Mouse (Mus musculus): ENCODE measurements around the gene Lrrc4. TPM values are rescaled to one million over a fixed set of nuclear protein-coding genes. Genes with fewer than 3 reads are reported as not detected.

Gene Lrrc4
- polyA plus RNA-seq, 1 experiment, result 0.72 TPM

DNA sequence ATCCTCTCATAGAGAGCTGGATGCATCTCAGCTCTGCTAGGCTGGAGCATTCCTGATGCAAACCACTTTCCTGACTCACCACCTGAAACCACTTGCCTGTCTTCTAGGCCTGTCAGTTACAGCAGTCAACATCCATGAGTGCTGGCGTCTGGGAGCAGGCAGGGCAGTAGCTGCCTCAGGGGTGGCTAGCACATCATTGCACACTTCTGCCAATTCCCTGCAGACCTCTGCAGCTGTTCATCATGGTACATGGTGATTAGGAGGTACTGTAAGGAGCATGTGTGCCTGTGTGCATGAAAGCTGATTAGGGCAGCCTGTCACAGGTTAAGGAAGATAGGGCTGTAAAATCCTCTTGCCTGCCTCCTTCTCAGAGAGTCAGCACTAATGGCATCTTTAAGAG lies 203.1 kb downstream of the Lrrc4 start:
- H3K27ac ChIP-seq (ENCODE audit: insufficient read depth, low read length), result no peak overlapping the region

DNA sequence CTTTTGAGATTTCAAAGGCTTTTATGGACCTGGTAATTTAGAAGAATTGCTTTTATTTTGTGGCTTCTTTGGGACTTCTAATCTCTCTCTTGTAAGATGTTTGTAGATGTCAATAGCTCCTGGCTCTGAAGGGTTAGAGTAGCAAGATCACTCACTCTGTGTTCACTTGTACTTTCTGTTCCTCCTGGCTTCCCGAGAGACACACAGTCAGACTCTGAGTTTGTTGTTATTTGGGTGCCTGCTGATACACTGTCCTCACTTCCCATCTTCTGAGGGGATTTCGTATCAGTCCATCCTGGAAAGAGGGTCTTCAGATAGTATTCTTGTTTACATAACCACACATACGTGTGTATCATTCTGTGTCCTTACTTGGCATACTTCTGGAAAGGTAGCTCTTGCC lies 208.6 kb downstream of the Lrrc4 start:
- H3K36me3 ChIP-seq (ENCODE audit: control insufficient read depth, insufficient read depth, low read length, poor library complexity, severe bottlenecking), result peaks cover 2% of the 10 kb centered on the region; the same call in 1 of the 2 replicates
- no peaks in the 10 kb centered on the region for H3K27me3 ChIP-seq (ENCODE audit: control insufficient read depth, insufficient read depth, low read length, poor library complexity, severe bottlenecking)
- no peak overlapping the region for H3K9ac ChIP-seq (ENCODE audit: low read depth, poor library complexity, severe bottlenecking)
- no peak overlapping the region for H3K4me3 ChIP-seq (ENCODE audit: low read depth, low read length)
- H3K9me3 ChIP-seq (replicated peaks; ENCODE audit: control insufficient read depth, insufficient read depth, low read length, poor library complexity, severe bottlenecking), result no peaks in the 10 kb centered on the region
- no peaks in the 10 kb centered on the region for H3K4me1 ChIP-seq (ENCODE audit: control insufficient read depth, insufficient read depth, low read length)
- H3K27ac ChIP-seq (ENCODE audit: insufficient read depth, low read length), result no peak overlapping the region
- no peak for TF ChIP-seq CTCF (IDR thresholded peaks at IDR 0.05; ENCODE audit: low read depth, low read length)

More for the DNA sequence above, 203.1 kb downstream of the Lrrc4 start:
- H3K36me3 ChIP-seq (ENCODE audit: control insufficient read depth, insufficient read depth, low read length, poor library complexity, severe bottlenecking), result no peaks in the 10 kb centered on the region
- H3K4me3 ChIP-seq (ENCODE audit: low read depth, low read length), result no peak overlapping the region
- H3K9me3 ChIP-seq (replicated peaks; ENCODE audit: control insufficient read depth, insufficient read depth, low read length, poor library complexity, severe bottlenecking), result no peaks in the 10 kb centered on the region
- H3K27me3 ChIP-seq (ENCODE audit: control insufficient read depth, insufficient read depth, low read length, poor library complexity, severe bottlenecking), result no peaks in the 10 kb centered on the region
- no peaks in the 10 kb centered on the region for H3K4me1 ChIP-seq (ENCODE audit: control insufficient read depth, insufficient read depth, low read length)
- TF ChIP-seq CTCF (IDR thresholded peaks at IDR 0.05; ENCODE audit: low read depth, low read length) (no peak), EP300 (IDR thresholded peaks at IDR 0.05; ENCODE audit: insufficient read depth, low read depth, low read length) (no peak), POLR2A (IDR thresholded peaks at IDR 0.05; ENCODE audit: insufficient read depth, low read length) (no peak)
- no peak overlapping the region for H3K9ac ChIP-seq (ENCODE audit: low read depth, poor library complexity, severe bottlenecking)

GRCm38 (mm10) chr6:28622522-28622921 lies 209.0 kb downstream of the Lrrc4 start:
- H3K9ac ChIP-seq (ENCODE audit: low read depth, poor library complexity, severe bottlenecking), result no peak overlapping the region
- no peak overlapping the region for H3K4me3 ChIP-seq (ENCODE audit: low read depth, low read length)
- H3K9me3 ChIP-seq (replicated peaks; ENCODE audit: control insufficient read depth, insufficient read depth, low read length, poor library complexity, severe bottlenecking), result no peaks in the 10 kb centered on the region
- H3K27ac ChIP-seq (ENCODE audit: insufficient read depth, low read length), result no peak overlapping the region
- no peaks in the 10 kb centered on the region for H3K4me1 ChIP-seq (ENCODE audit: control insufficient read depth, insufficient read depth, low read length)
- TF ChIP-seq POLR2A (IDR thresholded peaks at IDR 0.05; ENCODE audit: insufficient read depth, low read length), result no peak
- no peak for TF ChIP-seq EP300 (IDR thresholded peaks at IDR 0.05; ENCODE audit: insufficient read depth, low read depth, low read length)
- no peak for TF ChIP-seq CTCF (IDR thresholded peaks at IDR 0.05; ENCODE audit: low read depth, low read length)
- no peaks in the 10 kb centered on the region for H3K27me3 ChIP-seq (ENCODE audit: control insufficient read depth, insufficient read depth, low read length, poor library complexity, severe bottlenecking)
- peaks cover 2% of the 10 kb centered on the region; the same call in 1 of the 2 replicates for H3K36me3 ChIP-seq (ENCODE audit: control insufficient read depth, insufficient read depth, low read length, poor library complexity, severe bottlenecking)

- no peak overlapping the region for H3K27ac ChIP-seq (ENCODE audit: insufficient read depth, low read length)
- H3K9me3 ChIP-seq (replicated peaks; ENCODE audit: control insufficient read depth, insufficient read depth, low read length, poor library complexity, severe bottlenecking), result no peaks in the 10 kb centered on the region
Measured at GRCm38 (mm10) chr6:28621961-28622360, 209.6 kb downstream of the Lrrc4 start.

DNA sequence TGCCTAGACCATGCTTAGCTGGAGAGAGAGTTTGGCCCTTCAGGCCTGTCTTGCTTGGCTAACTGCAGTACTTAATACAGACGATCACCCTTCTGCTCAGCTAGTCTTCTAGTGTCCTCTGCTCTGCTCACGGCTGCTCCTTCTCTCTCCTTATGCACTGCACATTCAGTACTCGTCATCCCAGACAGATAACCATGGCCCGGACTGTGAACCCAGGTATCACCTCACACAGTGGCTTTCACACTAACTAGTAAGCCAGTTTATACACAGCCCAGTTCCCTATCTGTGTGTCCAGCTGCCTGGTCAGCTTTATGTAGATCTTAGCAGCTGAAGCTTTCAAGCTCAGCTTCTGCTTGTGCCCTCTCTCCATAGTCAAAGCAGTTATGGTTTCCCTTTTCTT lies 210.1 kb downstream of the Lrrc4 start:
- TF ChIP-seq POLR2A (IDR thresholded peaks at IDR 0.05; ENCODE audit: insufficient read depth, low read length), result no peak
- no peak for TF ChIP-seq CTCF (IDR thresholded peaks at IDR 0.05; ENCODE audit: low read depth, low read length)
- TF ChIP-seq EP300 (IDR thresholded peaks at IDR 0.05; ENCODE audit: insufficient read depth, low read depth, low read length), result no peak
- no peaks in the 10 kb centered on the region for H3K27me3 ChIP-seq (ENCODE audit: control insufficient read depth, insufficient read depth, low read length, poor library complexity, severe bottlenecking)
- no peaks in the 10 kb centered on the region for H3K4me1 ChIP-seq (ENCODE audit: control insufficient read depth, insufficient read depth, low read length)
- peaks cover 2% of the 10 kb centered on the region; the same call in 1 of the 2 replicates for H3K36me3 ChIP-seq (ENCODE audit: control insufficient read depth, insufficient read depth, low read length, poor library complexity, severe bottlenecking)
- no peaks in the 10 kb centered on the region for H3K9me3 ChIP-seq (replicated peaks; ENCODE audit: control insufficient read depth, insufficient read depth, low read length, poor library complexity, severe bottlenecking)
- H3K4me3 ChIP-seq (ENCODE audit: low read depth, low read length), result no peak overlapping the region
- no peak overlapping the region for H3K27ac ChIP-seq (ENCODE audit: insufficient read depth, low read length)
- no peak overlapping the region for H3K9ac ChIP-seq (ENCODE audit: low read depth, poor library complexity, severe bottlenecking)

More at GRCm38 (mm10) chr6:28621961-28622360, 209.6 kb downstream of the Lrrc4 start:
- H3K27me3 ChIP-seq (ENCODE audit: control insufficient read depth, insufficient read depth, low read length, poor library complexity, severe bottlenecking), result no peaks in the 10 kb centered on the region
- peaks cover 2% of the 10 kb centered on the region; the same call in 1 of the 2 replicates for H3K36me3 ChIP-seq (ENCODE audit: control insufficient read depth, insufficient read depth, low read length, poor library complexity, severe bottlenecking)
- TF ChIP-seq EP300 (IDR thresholded peaks at IDR 0.05; ENCODE audit: insufficient read depth, low read depth, low read length) (no peak), POLR2A (IDR thresholded peaks at IDR 0.05; ENCODE audit: insufficient read depth, low read length) (no peak), CTCF (IDR thresholded peaks at IDR 0.05; ENCODE audit: low read depth, low read length) (no peak)
- H3K9ac ChIP-seq (ENCODE audit: low read depth, poor library complexity, severe bottlenecking), result no peak overlapping the region
- no peak overlapping the region for H3K4me3 ChIP-seq (ENCODE audit: low read depth, low read length)
- no peaks in the 10 kb centered on the region for H3K4me1 ChIP-seq (ENCODE audit: control insufficient read depth, insufficient read depth, low read length)

GRCm38 (mm10) chr6:28618751-28619153 lies 212.8 kb downstream of the Lrrc4 start:
- Histone ChIP-seq H3K27me3 (ENCODE audit: control insufficient read depth, insufficient read depth, low read length, poor library complexity, severe bottlenecking) (no peaks in the 10 kb centered on the region), H3K27ac (ENCODE audit: insufficient read depth, low read length) (no peak overlapping the region), H3K36me3 (ENCODE audit: control insufficient read depth, insufficient read depth, low read length, poor library complexity, severe bottlenecking) (peaks cover 2% of the 10 kb centered on the region; the same call in 1 of the 2 replicates), H3K9ac (ENCODE audit: low read depth, poor library complexity, severe bottlenecking) (no peak overlapping the region), H3K9me3 (replicated peaks; ENCODE audit: control insufficient read depth, insufficient read depth, low read length, poor library complexity, severe bottlenecking) (no peaks in the 10 kb centered on the region), H3K4me3 (ENCODE audit: low read depth, low read length) (no peak overlapping the region), H3K4me1 (ENCODE audit: control insufficient read depth, insufficient read depth, low read length) (no peaks in the 10 kb centered on the region)
- no peak for TF ChIP-seq POLR2A (IDR thresholded peaks at IDR 0.05; ENCODE audit: insufficient read depth, low read length)
- no peak for TF ChIP-seq EP300 (IDR thresholded peaks at IDR 0.05; ENCODE audit: insufficient read depth, low read depth, low read length)
- TF ChIP-seq CTCF (IDR thresholded peaks at IDR 0.05; ENCODE audit: low read depth, low read length), result no peak

Data from ES-Bruce4 (cell line).